Mouse (Mus musculus): ENCODE measurements around the gene Galnt17.

The Galnt17 gene

GRCm38 (mm10) chr5:131120296-131120840 is 187.9 kb downstream of the Galnt17 start:
- no peak for DNase-seq (ENCODE audit: low spot score in 2 of 2)

GRCm38 (mm10) chr5:131119896-131120295 is 188.4 kb downstream of the Galnt17 start:
- DNase-seq (ENCODE audit: low spot score in 2 of 2) = no peak

- no peak for DNase-seq (ENCODE audit: low spot score in 2 of 2)
Observed at GRCm38 (mm10) chr5:131117391-131118040, 190.8 kb downstream of the Galnt17 start.

GRCm38 (mm10) chr5:131113850-131114470 is 194.3 kb downstream of the Galnt17 start:
- no peak for DNase-seq (ENCODE audit: low spot score in 2 of 2)

GRCm38 (mm10) chr5:131107188-131107587 is 201.1 kb downstream of the Galnt17 start:
- no peak for DNase-seq (ENCODE audit: low spot score in 2 of 2)

GRCm38 (mm10) chr5:131096824-131097223 is 211.5 kb downstream of the Galnt17 start:
- no peak for DNase-seq (ENCODE audit: low spot score in 2 of 2)

GRCm38 (mm10) chr5:131095635-131096034 is 212.7 kb downstream of the Galnt17 start:
- no peak for DNase-seq (ENCODE audit: low spot score in 2 of 2)

- DNase-seq (ENCODE audit: low spot score in 2 of 2) = no peak
Observed at GRCm38 (mm10) chr5:131094771-131095170, 213.5 kb downstream of the Galnt17 start.

- no peak for DNase-seq (ENCODE audit: low spot score in 2 of 2)
Observed at GRCm38 (mm10) chr5:131094138-131094537, 214.2 kb downstream of the Galnt17 start.

GRCm38 (mm10) chr5:131089876-131090275 is 218.4 kb downstream of the Galnt17 start:
- no peak for DNase-seq (ENCODE audit: low spot score in 2 of 2)

- DNase-seq (ENCODE audit: low spot score in 2 of 2) = no peak
Observed at GRCm38 (mm10) chr5:131088866-131089265, 219.4 kb downstream of the Galnt17 start.

GRCm38 (mm10) chr5:131083072-131083657 is 225.1 kb downstream of the Galnt17 start:
- no peak for DNase-seq (ENCODE audit: low spot score in 2 of 2)

GRCm38 (mm10) chr5:131077682-131078081 is 230.6 kb downstream of the Galnt17 start:
- DNase-seq (ENCODE audit: low spot score in 2 of 2) = no peak

GRCm38 (mm10) chr5:131075795-131076194 is 232.5 kb downstream of the Galnt17 start:
- DNase-seq (ENCODE audit: low spot score in 2 of 2) = no peak

GRCm38 (mm10) chr5:131074295-131074694 is 234.0 kb downstream of the Galnt17 start:
- DNase-seq (ENCODE audit: low spot score in 2 of 2) = no peak

- DNase-seq (ENCODE audit: low spot score in 2 of 2) = no peak
Observed at GRCm38 (mm10) chr5:131065174-131065573, 243.1 kb downstream of the Galnt17 start.

- DNase-seq (ENCODE audit: low spot score in 2 of 2) = no peak
Observed at GRCm38 (mm10) chr5:131048505-131048904, 259.8 kb downstream of the Galnt17 start.

- DNase-seq (ENCODE audit: low spot score in 2 of 2) = no peak
Observed at GRCm38 (mm10) chr5:131043130-131043529, 265.2 kb downstream of the Galnt17 start.

GRCm38 (mm10) chr5:131040441-131040840 is 267.9 kb downstream of the Galnt17 start:
- DNase-seq (ENCODE audit: low spot score in 2 of 2) = no peak

- no peak for DNase-seq (ENCODE audit: low spot score in 2 of 2)
Observed at GRCm38 (mm10) chr5:131039611-131040313, 268.5 kb downstream of the Galnt17 start.

GRCm38 (mm10) chr5:131024506-131024905 is 283.8 kb downstream of the Galnt17 start:
- DNase-seq (ENCODE audit: low spot score in 2 of 2) = no peak

GRCm38 (mm10) chr5:131022396-131022993 is 285.8 kb downstream of the Galnt17 start:
- DNase-seq (ENCODE audit: low spot score in 2 of 2) = no peak

All from urinary bladder, adult 18-20 months (tissue).